Mouse (Mus musculus) left cerebral cortex, adult 2 months (tissue): ENCODE data around the gene Paics. TPM values are rescaled to one million over a fixed set of nuclear protein-coding genes. Genes with fewer than 3 reads are reported as not detected.
"Not testable (repeated sequence)": the region's sequence is repeated elsewhere in the genome, so short reads cannot be mapped to it uniquely, and the experiment has no call there.

Experiments used
- DNase-seq, 2 experiments: peaks; one replicate each; pipeline ENCODE4 v3.0.0; 2021 to 2022; ENCODE audit warnings: low spot score in 2 of 2, mixed read lengths in 1 of 2; ENCODE audit errors: extremely low spot score in 1 of 2
- H3K27ac ChIP-seq: fragments of 200-600 bp; 2 replicates; pipeline ENCODE4 v1.8.1; 2022
- H3K4me3 ChIP-seq: fragments of 200-600 bp; 2 replicates; pipeline ENCODE4 v1.8.1; 2022
- CTCF ChIP-seq: fragments of 200-600 bp; IDR thresholded peaks from 2 replicates; pipeline ENCODE4 v1.8.1; 2022; ENCODE audit warnings: antibody characterized with exemption, mild to moderate bottlenecking, moderate library complexity
- intact Hi-C: fragments of 180-260 bp; cut with DNase I; formaldehyde crosslinking; loops from one replicate; pipeline ENCODE4 v1.15.1; 2025
- total RNA-seq, 2 experiments: library from RNA; stranded (reverse); gene quantifications; 2 replicates each; pipeline ENCODE4 v1.2.3; 2021

Gene Paics
- total RNA-seq, 2 experiments from 2014 or later = 82.0 to 93.4 TPM

- Histone ChIP-seq H3K27ac (peak overlapping the region; percentile 86), H3K4me3 (peak overlapping the region; percentile 76)
- no peak for DNase-seq
- intact Hi-C loops = no loop called here
- TF ChIP-seq CTCF = no peak
Observed at GRCm38 (mm10) chr5:76952112-76953040, 1.3 kb downstream of the Paics start.

GRCm38 (mm10) chr5:76953794-76954193 lies 2.7 kb downstream of the Paics start:
- no peak overlapping the region for H3K4me3 ChIP-seq
- DNase-seq = no peak
- intact Hi-C loops = no loop called here
- no peak overlapping the region for H3K27ac ChIP-seq
- no peak for TF ChIP-seq CTCF

GRCm38 (mm10) chr5:76954271-76954900 lies 3.3 kb downstream of the Paics start:
- H3K27ac ChIP-seq = no peak overlapping the region
- TF ChIP-seq CTCF = no peak
- intact Hi-C loops = no loop called here
- no peak overlapping the region for H3K4me3 ChIP-seq
- no peak for DNase-seq

DNA sequence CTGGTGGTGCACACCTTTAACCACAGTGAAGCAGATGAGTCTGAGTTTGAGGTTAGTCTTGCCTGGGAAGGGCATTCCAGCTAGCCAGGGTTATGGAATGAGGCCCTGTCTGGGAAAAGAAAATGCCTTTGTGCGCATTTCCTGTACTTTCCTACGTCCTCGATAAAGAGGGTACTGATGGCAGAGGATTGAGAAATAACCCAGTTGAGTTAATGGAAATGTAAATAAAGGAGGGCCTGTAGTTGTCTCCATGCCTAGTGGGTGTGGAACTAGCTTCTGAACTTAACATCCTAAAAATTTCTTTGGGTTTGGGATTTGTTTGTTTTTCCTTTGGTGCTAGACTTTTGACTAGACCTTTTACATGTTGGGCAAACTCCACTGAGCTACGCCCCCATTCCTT lies 4.4 kb downstream of the Paics start:
- no peak for TF ChIP-seq CTCF
- DNase-seq = no peak
- intact Hi-C loops = no loop called here
- Histone ChIP-seq H3K27ac (no peak overlapping the region), H3K4me3 (no peak overlapping the region)

DNA sequence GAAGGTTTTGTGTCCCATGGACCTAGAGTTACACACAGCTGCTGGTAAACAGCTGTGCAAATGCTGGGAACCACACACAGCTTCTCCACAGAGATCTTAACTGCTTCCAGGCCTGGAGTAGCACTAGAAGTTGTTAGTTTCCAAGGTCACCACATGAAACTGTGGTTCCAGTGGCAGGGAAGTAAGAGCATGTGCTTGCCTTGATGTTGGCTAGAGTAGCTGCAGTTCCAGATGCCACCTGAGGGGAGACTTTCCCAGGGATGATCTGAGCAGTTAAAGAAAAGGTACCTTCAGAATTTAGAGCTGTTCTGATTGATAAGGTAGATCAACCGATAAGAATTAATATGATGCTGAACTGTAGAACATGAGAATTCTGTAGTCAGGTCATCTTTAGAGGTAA lies 6.8 kb downstream of the Paics start:
- Histone ChIP-seq H3K27ac (no peak overlapping the region), H3K4me3 (no peak overlapping the region)
- no peak for DNase-seq
- intact Hi-C loops = no loop called here
- TF ChIP-seq CTCF = peak; percentile 43

- H3K4me3 ChIP-seq = no peak overlapping the region
- DNase-seq = no peak
- no peak; the same call in 1 of the 2 replicates for TF ChIP-seq CTCF
- intact Hi-C loops = no loop called here
- H3K27ac ChIP-seq = no peak overlapping the region
Observed at GRCm38 (mm10) chr5:76959587-76959986, 8.5 kb downstream of the Paics start.

- intact Hi-C loops = no loop called here
- TF ChIP-seq CTCF = no peak
- no peak overlapping the region for H3K27ac ChIP-seq
- no peak for DNase-seq
- H3K4me3 ChIP-seq = no peak overlapping the region
Observed at GRCm38 (mm10) chr5:76962545-76962944, 11.4 kb downstream of the Paics start.

DNA sequence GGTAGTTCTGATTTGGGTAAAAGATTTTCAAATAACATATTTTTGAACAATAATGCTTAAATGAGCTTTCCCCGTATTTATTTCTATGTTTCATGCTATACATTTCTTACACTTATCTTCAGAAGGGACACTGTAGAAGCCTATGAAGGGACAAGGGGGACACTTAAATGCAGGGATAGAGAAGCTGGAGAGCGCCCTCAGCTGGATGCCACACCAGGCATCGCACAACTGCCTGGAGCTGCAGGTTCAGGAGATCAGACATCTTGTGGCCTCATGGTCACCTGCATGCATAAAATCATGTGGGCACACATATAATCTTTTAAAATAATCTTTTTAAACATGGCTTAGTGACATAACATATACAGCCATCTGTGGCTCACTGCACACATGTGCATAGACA lies 13.5 kb downstream of the Paics start:
- TF ChIP-seq CTCF = peak; percentile 20
- Histone ChIP-seq H3K27ac (no peak overlapping the region), H3K4me3 (no peak overlapping the region)
- DNase-seq = no peak
- intact Hi-C loops = no loop called here

GRCm38 (mm10) chr5:76969250-76969649 lies 18.1 kb downstream of the Paics start:
- intact Hi-C loops = no loop called here
- no peak for DNase-seq
- Histone ChIP-seq H3K27ac (no peak overlapping the region), H3K4me3 (no peak overlapping the region)
- no peak for TF ChIP-seq CTCF

DNA sequence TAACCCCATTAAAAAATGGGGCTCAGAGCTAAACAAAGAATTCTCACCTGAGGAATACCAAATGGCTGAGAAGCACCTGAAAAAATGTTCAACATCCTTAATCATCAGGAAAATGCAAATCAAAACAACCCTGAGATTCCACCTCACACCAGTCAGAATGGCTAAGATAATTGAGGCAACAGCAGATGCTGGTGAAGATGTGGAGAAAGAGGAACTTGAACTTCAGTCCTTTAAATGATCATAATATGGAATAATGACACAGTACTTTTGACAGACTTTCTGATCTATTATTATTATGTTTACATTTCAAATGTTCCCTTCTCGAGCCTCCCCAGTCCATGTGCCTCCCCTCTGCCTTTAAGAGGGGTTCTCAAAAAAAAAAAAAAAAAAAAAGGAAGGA lies 20.0 kb downstream of the Paics start:
- H3K27ac ChIP-seq, H3K4me3 ChIP-seq, intact Hi-C loops, DNase-seq: not testable (repeated sequence)

- TF ChIP-seq CTCF = no peak
- peak overlapping the region; percentile 97 for H3K4me3 ChIP-seq
- DNase-seq = no peak
- intact Hi-C loops = no loop called here
- no peak overlapping the region for H3K27ac ChIP-seq
Observed at GRCm38 (mm10) chr5:76973488-76973887, 22.4 kb downstream of the Paics start.

GRCm38 (mm10) chr5:76974207-76974553 lies 23.1 kb downstream of the Paics start:
- intact Hi-C loops = loop anchor here (2.0 kb wide), 1 partner anchor 69 kb away; the partner anchor contains the start of gene Aasdh
- H3K4me3 ChIP-seq = peak overlapping the region; percentile 97
- no peak for DNase-seq
- H3K27ac ChIP-seq = peak overlapping the region; percentile 97
- no peak for TF ChIP-seq CTCF
